Mouse (Mus musculus) left cerebral cortex, postnatal 10 days (tissue): ENCODE data around the gene Fmod. TPM values are rescaled to one million over a fixed set of nuclear protein-coding genes. Genes with fewer than 3 reads are reported as not detected.

Experiments
- DNase-seq, 2 experiments: peaks; one replicate each; pipeline ENCODE4 v3.0.0; 2021 to 2022; ENCODE audit warnings: low spot score in 2 of 2, mixed read lengths in 1 of 2; ENCODE audit errors: extremely low spot score in 1 of 2
- intact Hi-C: fragments of 180-260 bp; cut with DNase I; formaldehyde crosslinking; loops from one replicate; pipeline ENCODE4 v1.15.1; 2025
- total RNA-seq, 2 experiments: library from RNA; stranded (reverse); gene quantifications; 2 replicates each; pipeline ENCODE4 v1.2.3; 2021

Gene Fmod
- 10 to 100 TPM; 15.6 to 15.8 TPM for total RNA-seq

- intact Hi-C loops: no loop called here
- peak in 1 of 2 experiments; percentile 44 for DNase-seq
Measured at GRCm38 (mm10) chr1:134037172-134037571, at the start of gene Fmod. Fmod (plus strand) TSS chr1:134037254.

GRCm38 (mm10) chr1:133988845-133989244 is 48.2 kb upstream of the Fmod start:
- intact Hi-C loops: no loop called here
- DNase-seq: peak in 1 of 2 experiments; percentile 57

GRCm38 (mm10) chr1:133991277-133991676 is 45.8 kb upstream of the Fmod start:
- no peak for DNase-seq
- intact Hi-C loops: no loop called here

- DNase-seq: no peak
- intact Hi-C loops: no loop called here
Measured at GRCm38 (mm10) chr1:134005490-134005889, 31.6 kb upstream of the Fmod start.

GRCm38 (mm10) chr1:134006105-134006764 is 30.8 kb upstream of the Fmod start:
- intact Hi-C loops: no loop called here
- DNase-seq: peak in 1 of 2 experiments; percentile 52

- intact Hi-C loops: no loop called here
- no peak for DNase-seq
Measured at GRCm38 (mm10) chr1:134024293-134024971, 12.6 kb upstream of the Fmod start.

- DNase-seq: no peak
- intact Hi-C loops: no loop called here
Measured at GRCm38 (mm10) chr1:134025975-134026374, 11.1 kb upstream of the Fmod start.

GRCm38 (mm10) chr1:134026741-134027140 is 10.3 kb upstream of the Fmod start:
- DNase-seq: no peak
- intact Hi-C loops: no loop called here

- intact Hi-C loops: no loop called here
Measured at GRCm38 (mm10) chr1:134028161-134028846, 8.8 kb upstream of the Fmod start.

GRCm38 (mm10) chr1:134036492-134036891 is 562 bp upstream of the Fmod start:
- DNase-seq: no peak
- intact Hi-C loops: no loop called here

More at GRCm38 (mm10) chr1:134028161-134028846, 8.8 kb upstream of the Fmod start:
- DNase-seq: peak in 1 of 2 experiments; percentile 86

GRCm38 (mm10) chr1:134038336-134038735 is 1.3 kb downstream of the Fmod start:
- no peak for DNase-seq
- intact Hi-C loops: no loop called here

GRCm38 (mm10) chr1:134039361-134039760 is 2.3 kb downstream of the Fmod start:
- intact Hi-C loops: no loop called here
- DNase-seq: no peak

- intact Hi-C loops: no loop called here
Measured at GRCm38 (mm10) chr1:134041900-134042299, 4.8 kb downstream of the Fmod start.

GRCm38 (mm10) chr1:134042341-134042740 is 5.3 kb downstream of the Fmod start:
- intact Hi-C loops: no loop called here
- peak in 1 of 2 experiments; percentile 37 for DNase-seq

More at GRCm38 (mm10) chr1:134041900-134042299, 4.8 kb downstream of the Fmod start:
- DNase-seq: peak in 1 of 2 experiments; percentile 71

- DNase-seq: no peak
- intact Hi-C loops: loop anchor here (5.0 kb wide), 2 partner anchors 83 to 413 kb away; no protein-coding TSS in a partner anchor
Measured at GRCm38 (mm10) chr1:134044805-134045204, 7.8 kb downstream of the Fmod start.

- peak; percentile 85 to 87 for DNase-seq
- intact Hi-C loops: loop anchor here (2.0 to 5.0 kb wide), 3 partner anchors 84 to 414 kb away; no protein-coding TSS in a partner anchor
Measured at GRCm38 (mm10) chr1:134045971-134046370, 8.9 kb downstream of the Fmod start.

GRCm38 (mm10) chr1:134046387-134046786 is 9.3 kb downstream of the Fmod start:
- peak in 1 of 2 experiments; percentile 49 for DNase-seq
- intact Hi-C loops: loop anchor here (2.0 to 5.0 kb wide), 3 partner anchors 84 to 414 kb away; no protein-coding TSS in a partner anchor

- DNase-seq: no peak
- intact Hi-C loops: loop anchor here (2.0 to 5.0 kb wide), 3 partner anchors 85 to 415 kb away; no protein-coding TSS in a partner anchor
Measured at GRCm38 (mm10) chr1:134047431-134047830, 10.4 kb downstream of the Fmod start.

GRCm38 (mm10) chr1:134048759-134049158 is 11.7 kb downstream of the Fmod start:
- DNase-seq: peak; percentile 72 to 82
- intact Hi-C loops: loop anchor here (2.0 to 5.0 kb wide), 3 partner anchors 86 to 416 kb away; no protein-coding TSS in a partner anchor
